ENCODE assay signal across 1 mouse cellular context in genomic region chr5:90765821-90766606, GRCm38 (mm10).
A peak's percentile ranks its signal among the peaks of the same experiment; 100 is the strongest.
TF ChIP-seq lines count a peak whose summit lies in the region.

No protein-coding gene starts in this region.

TF ChIP-seq in MEL, 35 proteins besides CTCF, POLR2A, EP300 and RAD21:
- no peak for TF ChIP-seq GABPA (IDR thresholded peaks at IDR 0.05; ENCODE audit: low read depth, low read length)
- no peak for TF ChIP-seq ELF1 (IDR thresholded peaks at IDR 0.05; ENCODE audit: low read depth, low read length)
- peak; percentile 86 for TF ChIP-seq ETS1 (IDR thresholded peaks at IDR 0.05; ENCODE audit: low read depth, low read length)
- TF ChIP-seq ZMIZ1 (IDR thresholded peaks at IDR 0.05; ENCODE audit: low read depth, low read length): no peak
- peak; percentile 91; the same call in 1 of the 2 replicates for TF ChIP-seq MEF2A (IDR thresholded peaks at IDR 0.05; ENCODE audit: extremely low read depth, insufficient replicate concordance, low read depth, low read length, poor library complexity, severe bottlenecking)
- TF ChIP-seq POLR2AphosphoS2 (IDR thresholded peaks at IDR 0.05; ENCODE audit: low read length): no peak
- no peak for TF ChIP-seq MXI1 (IDR thresholded peaks at IDR 0.05; ENCODE audit: low read depth, low read length)
- TF ChIP-seq MYB (IDR thresholded peaks at IDR 0.05; ENCODE audit: low read depth, low read length): no peak
- peak; percentile 86 for TF ChIP-seq TCF12 (IDR thresholded peaks at IDR 0.05; ENCODE audit: low read depth, low read length)
- no peak for TF ChIP-seq E2F4 (IDR thresholded peaks at IDR 0.05; ENCODE audit: borderline replicate concordance, low read depth, low read length)
- 0 out of 2 replicates have a peak, but pooled peaks have one; percentile 12 for TF ChIP-seq RCOR1 (IDR thresholded peaks at IDR 0.05; ENCODE audit: low read depth, low read length)
- TF ChIP-seq GATA1 (IDR thresholded peaks at IDR 0.05; ENCODE audit: low read depth, low read length): peak; percentile 79
- TF ChIP-seq ZKSCAN1 (IDR thresholded peaks at IDR 0.05; ENCODE audit: low read depth, low read length): no peak
- no peak for TF ChIP-seq JUND (IDR thresholded peaks at IDR 0.05; ENCODE audit: low read depth, low read length)
- no peak; the same call in 1 of the 2 replicates for TF ChIP-seq SIN3A (IDR thresholded peaks at IDR 0.05; ENCODE audit: low read length)
- no peak for TF ChIP-seq MAZ (IDR thresholded peaks at IDR 0.05; ENCODE audit: low read depth, low read length)
- TF ChIP-seq MAFK (IDR thresholded peaks at IDR 0.05; ENCODE audit: borderline replicate concordance, low read depth, low read length): no peak; the same call in 1 of the 2 replicates
- peak; percentile 82 for TF ChIP-seq ZNF384 (IDR thresholded peaks at IDR 0.05; ENCODE audit: low read depth, low read length)
- TF ChIP-seq TBP (IDR thresholded peaks at IDR 0.05; ENCODE audit: low read depth, low read length): no peak
- no peak for TF ChIP-seq BHLHE40 (IDR thresholded peaks at IDR 0.05; ENCODE audit: borderline replicate concordance, low read depth, low read length)
- no peak for TF ChIP-seq SMC3 (IDR thresholded peaks at IDR 0.05; ENCODE audit: low read depth, low read length)
- TF ChIP-seq KAT2A (conservative IDR thresholded peaks at IDR 0.05; ENCODE audit: low read depth, low read length): no peak
- TF ChIP-seq USF1 (IDR thresholded peaks at IDR 0.05; ENCODE audit: low read depth, low read length): no peak
- TF ChIP-seq HCFC1 (IDR thresholded peaks at IDR 0.05; ENCODE audit: low read depth, low read length): 0 out of 2 replicates have a peak, but pooled peaks have one; percentile 47
- no peak for TF ChIP-seq CHD1 (IDR thresholded peaks at IDR 0.05; ENCODE audit: low read depth, low read length)
TF ChIP-seq in MEL: peak in this region for 7.
